Mouse (Mus musculus) layer of hippocampus, adult 11-12 months (tissue): ENCODE data around the gene Zfp989.
A peak's percentile ranks its signal among the peaks of the same experiment; 100 is the strongest.
"Not testable (repeated sequence)": the region's sequence is repeated elsewhere in the genome, so short reads cannot be mapped to it uniquely, and the experiment has no call there.

Experiments
- DNase-seq: peaks from one replicate; pipeline ENCODE4 v3.0.0; 2022; ENCODE audit warnings: low spot score

The Zfp989 gene

DNA sequence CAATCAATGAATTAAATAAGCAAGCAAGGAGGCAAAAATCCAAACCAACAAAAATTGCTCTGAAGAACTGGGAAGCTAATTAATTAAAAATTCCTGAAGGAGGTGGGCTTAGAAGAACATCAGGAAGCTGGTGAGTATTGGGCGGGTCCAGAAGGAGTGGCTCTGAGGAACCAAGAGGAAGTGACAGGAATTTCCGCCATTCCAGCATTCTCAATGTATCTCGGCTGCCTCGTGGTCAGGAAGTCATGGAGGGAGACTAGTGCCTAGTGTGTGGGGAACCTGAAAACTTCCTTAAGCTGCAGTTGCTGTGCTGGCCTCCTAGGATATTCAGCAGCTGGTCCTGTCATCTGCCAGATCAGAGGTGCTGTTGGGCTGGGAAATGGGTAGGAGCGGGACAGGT, at the start of gene Zfp989:
TSS of gene Zfp989 (plus strand) at position 220 of the 400 bp plus-strand sequence.
- DNase-seq, result peak; percentile 4

DNA sequence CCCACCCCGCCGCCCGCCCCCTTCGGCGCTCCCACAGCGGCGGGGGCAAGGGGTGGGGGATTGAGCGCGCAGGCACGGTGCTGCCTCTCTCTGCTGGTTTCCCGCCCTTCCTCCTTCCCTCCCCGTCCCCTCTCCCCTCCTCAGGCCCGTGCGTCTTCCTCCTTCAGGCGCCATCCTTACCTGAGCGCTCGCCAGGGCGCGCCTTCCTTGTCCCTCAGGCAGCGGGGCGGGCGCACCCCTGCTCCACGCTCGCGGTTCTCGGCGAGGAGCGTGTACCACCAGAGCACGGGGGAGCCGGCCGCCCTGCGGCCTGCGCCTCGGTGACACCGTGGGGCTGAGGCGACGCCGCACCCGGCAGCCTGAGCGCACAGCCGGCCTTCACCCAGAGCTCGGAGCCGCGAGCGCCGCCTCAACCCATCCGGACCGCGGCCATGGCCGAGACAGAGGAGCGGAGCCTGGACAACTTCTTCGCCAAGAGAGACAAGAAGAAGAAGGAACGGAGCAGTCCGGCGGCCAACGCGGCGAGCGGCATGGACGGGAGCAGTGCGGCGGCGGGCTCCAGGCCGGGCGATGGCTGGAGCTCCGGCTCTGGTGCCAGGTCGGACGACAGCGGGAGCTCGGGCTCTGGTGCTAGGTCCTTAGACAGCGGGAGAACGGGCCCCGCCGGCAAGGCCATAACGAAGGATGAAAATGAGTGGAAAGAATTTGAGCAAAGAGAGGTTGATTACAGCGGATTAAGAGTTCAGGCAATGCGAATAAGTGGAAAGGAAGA, 39.3 kb upstream of the Zfp989 start:
- DNase-seq, result no peak

DNA sequence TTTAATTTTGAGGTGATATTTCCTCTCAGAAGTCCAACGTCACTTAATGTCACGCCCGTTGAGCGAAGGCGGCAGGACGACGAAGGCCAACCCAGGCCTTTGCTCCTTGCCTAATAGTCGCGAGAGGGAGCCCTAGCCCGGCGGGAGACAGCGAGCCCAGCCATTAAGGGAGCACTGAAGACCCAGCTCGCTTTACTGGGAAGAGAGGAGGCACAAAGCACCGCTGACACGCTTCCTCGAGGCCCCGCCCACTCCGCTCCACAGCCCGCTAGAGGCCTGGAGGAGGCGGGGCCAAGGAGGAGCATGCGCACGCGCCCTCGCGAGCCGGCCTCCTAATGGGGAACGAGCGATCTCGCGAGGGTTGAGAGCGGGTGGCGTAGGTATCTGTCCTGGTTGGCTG, 30.1 kb upstream of the Zfp989 start:
- DNase-seq, result not testable (repeated sequence)

DNA sequence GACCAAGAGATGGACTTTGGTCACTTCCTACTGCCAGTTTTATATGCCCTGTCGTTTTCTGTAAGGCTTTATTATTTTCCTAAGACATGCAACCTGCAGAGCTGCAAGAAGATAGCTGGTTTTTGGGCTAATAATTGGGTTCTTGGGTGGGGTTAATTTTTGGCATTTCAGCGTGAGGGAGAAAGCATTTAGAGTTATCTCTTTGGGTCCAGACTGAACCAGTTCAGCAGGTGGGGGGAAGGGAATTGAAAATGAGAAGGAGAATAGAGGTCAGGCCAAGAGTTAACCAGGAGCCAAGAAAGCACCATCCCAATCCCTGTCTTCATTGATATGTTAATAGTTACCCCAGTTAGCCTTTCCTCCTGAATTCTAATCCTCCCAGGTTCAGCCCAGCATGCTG, 4.8 kb downstream of the Zfp989 start:
- not testable (repeated sequence) for DNase-seq

DNA sequence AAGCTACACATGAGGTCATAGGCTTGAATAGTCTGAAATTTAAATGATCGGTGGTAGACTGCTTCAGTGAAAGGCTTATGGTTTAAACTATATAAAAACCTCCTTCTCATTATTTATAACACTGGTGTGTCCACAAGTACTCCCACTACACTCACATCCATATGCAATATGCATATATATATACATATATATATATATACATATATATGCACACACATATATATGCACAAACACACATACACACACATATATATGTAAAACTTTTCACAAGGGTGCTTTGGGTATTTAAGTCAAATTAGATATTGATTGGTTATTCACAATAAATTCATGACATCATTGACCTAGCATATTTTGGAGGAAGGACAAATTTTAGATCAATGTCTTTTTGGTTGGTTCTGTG, 46.6 kb downstream of the Zfp989 start:
- not testable (repeated sequence) for DNase-seq

DNA sequence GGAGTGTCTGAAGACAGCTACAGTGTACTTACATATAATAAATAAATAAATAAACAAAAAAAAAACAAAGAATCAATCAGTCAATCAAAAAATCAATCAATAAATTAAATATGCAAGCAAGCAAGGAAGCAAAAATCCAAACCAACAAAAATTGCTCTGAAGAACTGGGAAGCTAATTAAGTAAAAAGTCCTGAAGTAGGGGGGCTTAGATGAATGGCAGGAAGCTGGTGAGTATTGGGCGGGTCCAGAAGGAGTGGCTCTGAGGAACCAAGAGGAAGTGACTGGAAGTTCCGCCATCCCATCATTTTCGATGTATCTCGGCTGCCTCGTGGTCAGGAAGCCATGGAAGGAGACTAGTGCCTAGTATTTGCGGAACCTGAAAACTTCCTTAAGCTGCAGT, 49.8 kb downstream of the Zfp989 start, which contains the start of gene Rex2:
TSS of gene Rex2 (plus strand) at position 301 of the 400 bp plus-strand sequence.
- DNase-seq, result not testable (repeated sequence)

DNA sequence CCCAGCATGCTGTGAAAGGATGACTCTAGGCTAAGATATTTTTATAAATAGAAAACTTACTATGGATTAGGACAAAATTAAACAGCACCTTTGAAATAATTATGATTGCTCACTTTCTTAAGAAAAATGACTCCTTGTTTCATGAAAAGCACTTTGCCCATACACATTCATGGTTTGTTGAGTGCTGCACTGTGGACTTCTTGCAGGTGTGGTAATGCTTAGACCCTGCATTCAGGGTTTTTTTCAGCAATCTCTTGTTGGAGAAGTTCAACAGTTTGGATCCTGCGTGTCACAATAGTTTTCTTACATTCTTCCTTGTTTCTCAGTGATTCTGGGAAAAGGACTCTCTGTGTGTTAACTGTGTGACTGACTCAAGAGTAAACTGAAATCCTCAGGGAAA, 54.6 kb downstream of the Zfp989 start:
- DNase-seq, result not testable (repeated sequence)

DNA sequence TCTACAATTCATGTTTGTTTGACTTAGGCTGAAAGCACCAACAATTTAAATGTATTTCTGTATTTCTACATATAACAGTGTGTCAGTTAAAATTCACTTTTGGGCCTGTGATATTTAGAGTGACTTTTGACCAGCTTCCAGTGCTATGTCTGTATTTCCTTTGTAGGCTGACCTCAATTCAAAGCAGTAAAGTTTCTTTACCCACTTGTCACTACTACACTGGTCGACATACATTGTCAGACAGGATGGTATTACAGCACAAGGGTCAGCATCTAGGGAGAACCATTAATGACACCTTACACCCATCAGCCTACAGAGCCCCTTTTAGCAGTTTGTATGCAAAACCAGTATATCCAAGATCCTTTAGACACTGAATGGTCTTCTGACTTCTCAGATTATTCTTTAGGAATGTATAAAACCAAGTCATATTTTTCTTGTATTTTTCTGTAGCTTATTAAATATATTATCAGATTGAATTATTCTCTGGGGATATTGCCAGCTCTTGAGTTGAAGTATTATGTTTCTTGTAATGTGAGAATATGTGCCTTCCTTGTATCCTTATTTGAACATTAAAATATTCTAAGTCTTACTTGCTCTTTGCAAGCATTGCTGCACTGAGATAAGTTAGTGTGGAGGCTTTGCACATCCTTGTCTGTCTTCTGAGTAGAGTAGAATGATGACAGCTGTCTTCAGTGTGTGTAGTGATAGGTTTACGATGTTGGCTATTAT, 59.7 kb downstream of the Zfp989 start:
- not testable (repeated sequence) for DNase-seq
